Mouse (Mus musculus) heart, adult 9 months (tissue): ENCODE data around the gene Galnt18.

Experiments used
- DNase-seq, 2 experiments: peaks; one replicate each; pipeline ENCODE4 v3.0.0; 2022; ENCODE audit warnings: low spot score in 2 of 2

Galnt18 gene

DNA sequence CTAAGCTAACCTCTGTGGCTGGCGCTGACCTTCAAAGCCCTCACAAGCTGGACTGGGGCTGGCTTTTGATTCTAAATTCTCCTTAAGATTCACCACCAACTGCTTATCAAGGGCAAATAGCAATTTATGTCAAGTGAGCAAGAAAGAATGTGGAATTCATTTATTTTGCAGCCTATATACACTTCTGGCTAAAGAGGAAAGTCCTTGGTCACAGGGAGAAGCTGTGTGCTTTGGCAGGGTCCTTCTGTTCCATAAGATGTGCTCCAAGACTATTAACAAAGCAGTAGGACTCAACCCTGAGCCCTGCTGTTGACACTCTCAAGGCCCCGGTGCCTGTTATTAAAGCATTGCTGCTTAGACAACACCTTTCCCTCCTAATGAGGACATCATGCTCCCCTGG, 7.4 kb downstream of the Galnt18 start:
- no peak for DNase-seq

DNA sequence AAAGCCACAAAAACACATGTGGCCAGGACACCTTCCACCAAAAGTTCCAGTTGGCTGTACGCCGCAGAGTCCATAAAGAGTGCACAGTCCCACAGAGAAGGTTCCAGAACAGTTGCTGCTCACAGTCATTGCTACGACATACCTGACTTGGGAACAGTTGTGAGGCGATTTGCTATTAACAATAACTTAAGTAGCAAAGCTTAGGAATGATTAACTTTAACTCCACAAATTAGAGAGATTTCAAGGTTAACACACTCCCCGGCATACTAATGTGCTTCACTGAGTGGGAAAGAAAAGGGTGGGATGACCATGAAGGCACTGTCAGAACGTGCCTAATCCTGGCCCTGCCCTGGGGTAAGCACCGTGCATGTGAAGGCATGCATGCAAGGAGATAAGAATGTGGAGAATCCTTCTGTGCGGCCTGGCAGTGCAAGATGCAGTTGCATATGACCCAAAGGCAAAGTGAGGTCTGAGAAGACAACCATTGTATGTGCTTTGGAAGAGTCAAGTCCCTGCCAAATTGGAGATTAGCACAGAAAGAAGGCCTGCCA, 8.5 kb downstream of the Galnt18 start:
- no peak for DNase-seq

DNA sequence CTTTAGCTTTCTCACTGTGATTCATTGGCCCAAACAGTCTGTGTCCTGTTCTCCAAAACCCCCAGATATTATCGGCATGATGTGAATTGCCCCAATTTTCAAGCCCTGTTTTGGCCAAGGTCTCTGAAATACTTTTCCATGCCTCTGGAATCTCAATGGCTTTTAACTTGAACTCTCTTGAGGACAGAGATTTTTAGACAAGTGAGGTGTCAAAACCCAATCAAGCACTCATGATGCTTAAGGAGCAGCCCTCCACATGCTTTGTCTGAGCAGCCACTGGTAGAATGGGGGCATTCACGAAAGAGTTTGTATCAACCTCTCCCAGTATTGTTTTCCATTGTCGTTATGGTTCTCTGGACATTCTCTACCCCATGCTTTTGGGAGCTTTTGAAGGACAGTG, 9.2 kb downstream of the Galnt18 start:
- no peak for DNase-seq

DNA sequence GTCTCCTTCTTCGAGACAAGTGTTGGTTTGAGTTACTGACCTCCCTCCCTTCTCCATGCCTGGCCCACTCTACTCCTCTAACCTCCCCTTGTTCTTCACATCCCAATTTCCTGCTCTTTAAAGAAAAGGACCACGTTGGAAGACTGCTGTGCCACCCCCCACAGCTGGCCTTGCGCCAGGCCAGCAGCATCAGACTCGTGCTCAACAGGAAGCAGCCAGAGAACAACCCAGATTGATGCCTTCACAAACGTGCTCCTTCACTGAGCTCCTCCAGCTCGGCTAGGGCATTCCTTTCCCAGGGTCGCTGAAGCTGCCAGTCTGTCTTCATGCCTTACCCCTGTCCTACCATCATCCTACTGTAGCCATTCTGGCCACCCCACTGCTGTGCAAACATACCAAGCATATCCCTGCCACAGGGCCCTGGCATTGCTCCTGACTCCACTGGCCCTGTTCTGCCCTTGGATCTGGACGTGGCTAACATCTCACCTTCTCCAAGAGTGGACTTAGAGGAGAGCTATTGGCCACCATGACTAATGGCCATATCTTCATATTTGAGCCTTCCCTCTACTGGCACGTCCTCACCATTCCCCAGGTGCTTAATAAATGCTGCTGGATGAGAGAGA, 13.5 kb downstream of the Galnt18 start:
- DNase-seq = no peak

DNA sequence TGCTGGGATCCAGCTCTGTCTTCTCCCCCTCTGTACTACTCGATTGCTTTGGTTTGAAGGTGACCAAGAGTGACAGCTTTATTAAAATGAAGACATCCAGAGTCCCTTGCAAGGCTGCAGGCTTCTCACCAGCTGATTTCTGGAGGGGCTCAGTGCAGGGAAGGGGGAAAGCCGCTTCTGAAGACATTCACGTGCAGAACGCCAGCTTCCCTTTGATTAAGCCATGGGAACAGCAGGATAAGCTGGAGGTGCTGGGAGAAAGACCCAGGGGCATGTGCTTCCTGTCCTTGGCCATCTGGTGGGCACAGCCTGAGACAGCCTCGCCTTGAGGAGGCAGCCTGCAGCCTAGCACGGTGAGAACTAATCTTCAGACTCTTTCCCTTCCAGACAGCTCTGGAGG, 17.0 kb downstream of the Galnt18 start:
- no peak for DNase-seq

DNA sequence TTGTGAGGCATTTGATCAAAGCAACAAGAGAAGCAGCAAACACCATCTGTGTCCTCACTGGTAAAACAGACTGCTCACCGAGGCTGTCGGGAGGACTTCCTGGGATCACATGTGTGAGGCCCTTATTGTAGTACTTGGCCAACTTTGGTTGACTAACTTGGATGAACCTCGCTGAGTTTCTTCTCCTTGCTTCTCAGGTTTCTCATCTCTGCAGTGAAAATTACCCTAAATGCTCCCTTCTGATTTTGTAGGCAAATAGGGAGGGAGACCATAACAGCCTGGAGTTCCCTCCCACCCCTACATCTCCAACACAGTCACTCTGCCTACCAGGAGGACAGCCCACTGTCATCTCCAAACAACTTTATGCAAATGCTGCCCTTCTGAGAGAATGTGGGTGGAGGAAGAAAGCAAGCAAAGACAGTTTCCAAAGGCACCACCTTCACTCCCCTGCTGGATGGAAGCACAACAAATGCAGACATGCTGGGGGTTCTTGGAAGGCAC, 31.2 kb downstream of the Galnt18 start:
- DNase-seq = no peak

DNA sequence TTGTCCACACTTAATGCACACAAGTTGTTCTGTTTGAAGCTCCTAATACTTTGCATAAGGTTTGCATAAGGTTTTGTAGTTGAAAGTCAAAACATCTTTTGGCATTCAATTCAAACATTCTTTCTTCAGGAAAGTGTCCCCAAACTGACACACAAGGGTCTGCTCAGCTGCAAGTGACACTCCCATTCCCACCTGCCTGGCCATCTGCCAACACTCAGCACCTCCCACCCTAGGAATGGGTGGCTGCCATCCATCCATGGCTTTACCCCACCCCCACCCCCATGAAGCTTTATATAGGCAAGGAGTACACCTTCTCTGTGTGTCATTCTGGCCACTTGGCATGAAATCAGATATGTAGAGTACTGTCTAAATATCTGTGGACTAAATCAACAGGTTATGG, 35.0 kb downstream of the Galnt18 start:
- DNase-seq = no peak

DNA sequence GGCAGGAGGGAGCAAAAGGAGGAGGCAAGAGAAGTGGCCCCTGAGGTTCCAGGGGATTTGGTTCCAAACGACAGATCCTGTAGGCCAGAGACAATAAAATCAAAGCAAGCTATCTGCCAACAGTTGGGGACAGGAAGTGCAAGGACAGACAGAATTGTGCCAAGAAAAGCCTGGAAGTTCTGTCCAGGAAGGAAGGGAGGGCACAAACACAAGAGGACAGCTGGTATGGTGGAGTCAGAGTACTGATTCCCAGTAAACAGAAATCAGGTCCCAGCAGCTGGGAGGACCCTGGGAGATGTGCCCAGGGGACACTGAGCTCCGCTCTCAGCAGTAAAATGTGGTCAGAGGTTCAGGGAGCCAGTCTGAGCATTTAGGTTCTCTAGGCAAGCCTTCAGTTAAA, 38.2 kb downstream of the Galnt18 start:
- DNase-seq = peak; percentile 56 to 66

DNA sequence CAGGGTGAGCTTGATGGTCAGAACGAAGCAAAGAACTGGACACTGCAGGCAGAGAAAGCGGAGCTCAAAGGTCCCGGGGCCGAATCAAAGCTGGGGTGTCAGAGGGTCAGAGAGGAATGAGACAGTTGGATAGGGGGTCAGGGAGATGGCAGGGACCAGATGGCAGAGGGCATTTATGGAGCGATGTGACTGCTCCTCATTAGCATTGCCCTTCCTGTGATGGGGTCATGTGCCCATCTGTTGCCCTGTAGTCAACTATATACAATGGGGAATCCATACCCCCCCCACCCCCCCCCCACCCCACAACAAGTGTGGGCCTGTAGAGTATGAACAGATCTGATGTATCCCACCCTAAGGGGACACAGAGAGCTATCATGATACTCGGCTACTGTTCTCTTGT, 39.7 kb downstream of the Galnt18 start:
- no peak for DNase-seq

DNA sequence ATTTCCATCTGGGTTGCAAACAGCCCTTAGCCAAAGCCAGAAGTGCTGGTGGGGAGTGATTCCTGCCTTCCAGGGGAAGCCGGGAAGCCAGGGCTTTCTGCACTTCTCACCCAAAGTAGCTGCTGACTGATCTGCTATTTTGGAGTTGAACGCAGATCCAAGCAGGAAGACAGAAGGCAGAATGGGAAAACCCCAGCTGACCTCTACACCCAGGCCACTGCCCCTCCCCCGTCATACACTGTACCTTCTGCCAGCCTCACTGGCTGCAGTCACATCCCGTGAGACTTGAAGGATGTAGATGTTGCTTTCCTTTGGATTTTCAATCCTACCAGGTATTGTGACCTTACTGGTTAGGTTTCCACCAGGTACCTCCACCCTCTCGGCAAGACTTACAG, 40.4 kb downstream of the Galnt18 start:
- DNase-seq = peak; percentile 43 to 49

DNA sequence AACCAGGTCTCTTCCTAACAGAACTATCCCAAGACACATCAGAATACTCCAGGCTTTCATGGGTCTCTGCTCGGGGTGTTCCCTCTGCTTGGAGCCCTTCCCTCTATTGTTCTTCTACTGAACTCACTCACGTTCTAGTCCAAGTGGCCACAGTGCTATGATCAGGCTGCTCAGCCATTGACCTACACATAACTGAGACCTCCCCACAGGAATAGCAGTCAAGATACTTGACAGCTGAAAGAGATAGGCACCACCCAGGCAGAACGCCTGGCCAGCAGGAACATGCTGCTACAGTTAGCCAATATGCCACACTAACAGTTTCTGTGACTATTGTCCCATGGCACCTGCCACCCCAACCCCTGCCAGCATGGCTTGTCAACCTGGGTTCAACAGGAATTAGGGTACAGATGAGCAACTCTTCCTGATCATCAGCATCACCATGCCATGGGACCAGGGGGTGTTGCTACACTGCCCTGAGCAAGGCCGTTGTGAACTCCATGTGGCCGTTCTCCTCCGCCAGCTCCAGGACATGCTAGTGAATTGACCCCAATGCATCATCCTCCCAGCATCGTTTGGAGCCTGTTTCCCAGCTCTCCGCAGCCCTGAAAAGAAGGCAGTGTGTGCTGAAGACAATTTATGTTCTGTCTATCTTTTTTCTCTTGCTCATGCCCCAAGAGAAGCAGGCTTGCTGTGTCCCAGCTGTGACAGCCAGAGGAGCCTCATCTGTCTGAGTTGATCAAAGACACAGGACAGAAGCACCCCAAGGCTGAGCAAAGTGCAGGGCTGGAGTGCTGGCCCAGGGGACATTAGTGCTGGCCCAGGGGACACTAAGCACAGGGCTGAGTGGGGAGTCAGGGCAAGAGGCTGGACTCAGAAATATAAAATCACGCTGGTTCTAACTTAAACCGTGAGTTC, 41.1 kb downstream of the Galnt18 start:
- DNase-seq = no peak

DNA sequence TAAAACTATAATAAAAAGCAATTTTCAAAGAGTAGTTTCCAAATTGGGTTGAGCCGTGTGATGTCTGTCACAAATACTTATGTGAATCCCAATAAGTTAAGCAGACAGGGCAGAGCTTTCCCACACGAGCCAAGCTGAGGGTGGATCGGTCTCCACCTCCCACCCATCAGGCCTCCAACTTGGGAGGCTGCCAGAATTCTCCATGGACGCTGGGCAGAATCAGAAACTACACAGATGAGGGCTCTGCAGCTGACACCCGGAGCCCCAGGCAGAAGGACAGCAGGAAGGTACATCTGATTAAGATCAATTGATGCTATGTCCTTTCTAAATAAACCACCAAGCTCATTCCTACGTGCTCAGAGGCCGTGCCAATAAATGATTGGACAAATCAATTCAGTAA, 42.4 kb downstream of the Galnt18 start:
- no peak for DNase-seq

DNA sequence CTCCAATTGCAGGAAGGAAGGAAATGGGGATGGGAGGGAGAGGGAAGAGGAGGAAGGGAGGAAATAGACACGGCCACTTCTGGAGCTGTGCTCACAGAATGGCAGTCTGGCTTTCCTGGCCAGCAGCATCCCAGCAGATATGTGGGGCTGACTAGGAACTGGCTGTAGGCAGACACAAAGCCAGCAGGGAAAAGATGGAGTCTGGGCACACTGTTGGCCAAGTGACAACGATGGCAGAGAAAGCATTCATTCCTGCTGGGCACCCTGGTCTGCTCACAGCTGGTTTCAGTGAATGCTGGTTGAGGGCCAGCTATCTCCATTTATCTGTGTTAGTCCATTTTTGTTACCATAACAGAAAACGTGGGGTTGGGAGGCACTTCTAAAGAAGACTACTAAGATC, 43.4 kb downstream of the Galnt18 start:
- no peak for DNase-seq

DNA sequence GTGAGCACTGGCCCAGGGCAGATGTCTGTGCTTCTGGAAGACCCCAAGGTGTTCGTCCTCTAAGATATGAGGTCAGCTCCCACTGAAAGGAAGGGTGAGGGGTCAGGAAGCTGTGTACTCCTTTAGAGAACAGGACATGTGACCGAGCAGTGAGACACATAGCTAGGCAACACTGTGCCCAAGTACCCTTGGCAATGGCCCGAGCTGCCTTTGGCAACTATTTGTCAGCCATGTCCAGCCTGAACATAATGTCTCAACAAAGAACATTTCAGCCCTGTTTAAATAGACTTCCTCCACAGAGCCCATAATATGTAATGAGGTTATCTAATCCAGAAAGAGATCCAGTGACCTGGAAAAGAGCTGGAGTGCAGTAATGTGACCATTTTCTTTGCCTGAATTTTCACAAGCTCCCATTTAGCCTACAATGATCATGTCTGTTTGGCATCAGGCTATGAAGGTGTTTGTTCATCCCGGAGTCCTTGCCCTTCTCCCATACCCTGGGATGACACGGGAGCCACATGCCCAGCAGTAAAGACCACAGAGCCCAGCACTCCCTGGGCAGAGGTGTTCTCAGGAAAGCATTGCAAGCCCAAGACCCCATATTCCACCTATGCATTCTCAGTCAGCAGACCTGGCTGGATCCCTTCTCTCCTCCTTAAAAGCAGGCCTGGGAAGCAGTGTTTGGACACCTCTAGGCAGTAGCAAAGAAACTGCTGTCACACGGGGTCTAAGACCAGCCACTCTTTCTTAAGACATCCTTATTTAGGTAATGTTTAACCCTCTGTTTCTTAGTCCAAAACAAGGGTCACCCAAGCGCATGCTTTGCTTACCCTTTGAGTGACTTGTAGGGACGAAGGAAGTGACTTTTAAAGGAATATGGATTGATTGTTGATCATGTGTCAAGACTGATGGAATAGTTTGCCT, 49.2 kb downstream of the Galnt18 start:
- DNase-seq = no peak

DNA sequence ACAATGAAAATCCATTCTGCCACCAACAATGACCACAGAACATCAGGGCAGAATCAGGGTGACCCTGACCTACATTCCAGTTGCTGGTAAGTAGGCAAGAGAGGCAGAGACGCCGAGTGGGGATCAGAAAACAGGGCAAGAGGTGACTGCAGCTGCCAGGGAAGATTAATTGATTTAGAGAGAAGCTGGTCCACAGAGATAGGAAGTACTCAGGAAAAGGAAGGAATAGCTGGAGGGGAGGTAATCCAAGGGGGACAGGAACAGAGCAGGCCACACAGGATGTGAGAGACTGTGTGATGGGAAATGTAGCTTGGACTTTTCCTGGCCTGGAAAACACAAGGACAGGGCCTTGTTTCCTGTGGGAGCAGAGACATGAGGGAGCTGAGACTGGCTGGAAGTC, 52.8 kb downstream of the Galnt18 start:
- DNase-seq = peak; percentile 66 to 82

DNA sequence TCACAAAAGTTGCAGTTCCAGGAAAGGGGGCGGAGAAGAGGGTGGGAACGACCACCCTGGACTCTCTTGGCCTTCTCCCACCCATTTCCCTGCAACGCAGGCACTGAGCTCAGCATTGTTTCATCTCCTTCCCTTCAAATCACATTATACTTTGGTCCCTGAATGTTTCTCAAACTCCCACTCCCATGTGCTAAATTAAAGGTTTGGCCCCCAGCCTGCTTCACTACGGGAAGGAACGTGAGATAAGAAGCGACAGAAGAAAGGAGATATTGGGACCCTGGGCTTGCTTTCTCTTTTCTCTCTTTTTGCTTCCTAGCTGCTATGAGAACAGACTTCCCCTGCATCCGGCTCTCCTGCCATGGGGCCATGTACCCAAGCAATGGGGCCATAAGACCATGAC, 55.0 kb downstream of the Galnt18 start:
- DNase-seq = no peak

DNA sequence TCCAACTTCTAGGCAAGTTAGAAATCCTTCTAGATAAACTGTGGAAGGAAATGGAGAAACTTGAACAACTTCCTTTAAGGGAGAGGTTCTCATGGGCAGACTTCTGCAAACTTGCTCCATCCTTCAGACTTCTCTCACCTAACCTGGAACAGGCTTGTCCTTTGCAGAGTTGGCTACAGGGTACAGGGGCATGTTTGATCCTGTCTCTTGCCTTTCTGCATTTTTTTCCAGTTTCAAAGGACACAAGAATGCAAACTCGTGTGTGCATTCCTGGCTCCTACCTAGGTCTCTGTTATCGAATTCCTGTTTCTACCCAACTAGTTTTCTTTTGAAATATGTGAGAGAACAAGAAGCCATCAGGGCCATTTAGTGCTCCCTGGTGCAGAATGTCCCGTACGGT, 55.8 kb downstream of the Galnt18 start:
- DNase-seq = no peak

DNA sequence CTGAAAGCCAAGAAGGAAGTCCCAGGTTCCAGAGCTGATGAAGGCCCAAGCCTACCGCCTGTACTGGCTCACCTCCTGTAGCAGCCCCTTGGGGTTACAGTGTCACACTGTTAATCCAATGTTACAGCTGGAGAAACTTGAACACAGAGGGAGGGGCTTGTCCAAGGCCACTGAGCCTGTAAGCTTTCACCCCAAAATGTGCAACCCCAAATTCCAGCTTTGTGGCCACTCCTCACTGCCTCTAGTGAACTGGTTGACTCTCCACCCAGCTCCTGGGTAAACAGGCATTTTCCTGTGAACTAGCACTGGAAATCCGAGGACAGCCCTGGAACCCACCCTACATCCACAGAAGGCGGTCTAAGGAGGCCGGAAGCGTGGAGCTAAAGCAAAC, 58.5 kb downstream of the Galnt18 start:
- no peak for DNase-seq

DNA sequence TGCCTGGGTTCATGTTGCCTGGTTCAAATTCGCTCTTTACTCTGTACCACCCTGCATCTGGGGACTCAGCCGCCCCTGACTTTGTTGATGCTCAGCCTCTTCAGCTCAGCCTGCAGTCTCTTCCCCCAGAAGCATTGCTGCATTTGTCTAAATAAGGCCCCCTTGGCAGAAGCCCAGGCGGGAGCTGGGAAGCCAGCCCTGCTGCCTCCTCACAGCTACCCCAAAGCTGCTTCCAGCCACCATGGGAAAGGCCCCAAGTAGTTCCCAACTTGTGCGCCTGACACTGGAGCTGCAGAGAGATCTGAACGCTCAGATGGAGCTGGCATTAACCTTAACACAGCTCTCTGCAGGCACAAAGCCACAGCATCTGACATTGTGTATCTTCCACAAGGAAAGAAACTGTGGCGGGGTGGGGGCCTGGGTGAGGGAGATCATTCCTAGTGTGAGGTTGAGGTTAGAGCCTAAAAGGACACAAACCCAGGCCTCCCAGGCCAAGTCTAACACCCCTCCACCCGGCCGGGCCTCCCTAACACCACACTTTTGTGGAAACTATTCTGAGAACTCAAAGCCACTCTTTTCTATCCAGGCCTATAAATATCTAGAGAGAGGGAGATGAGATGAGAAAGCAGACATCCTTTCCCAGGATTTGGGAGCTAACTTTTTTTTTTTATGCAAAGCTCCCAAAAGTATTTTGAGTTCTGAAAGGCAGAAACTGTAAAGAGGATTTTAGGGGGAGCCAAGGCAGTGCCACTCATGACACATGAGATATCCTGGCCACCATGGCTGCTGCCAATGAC, 59.1 kb downstream of the Galnt18 start:
- peak in 1 of 2 experiments; percentile 46 for DNase-seq

DNA sequence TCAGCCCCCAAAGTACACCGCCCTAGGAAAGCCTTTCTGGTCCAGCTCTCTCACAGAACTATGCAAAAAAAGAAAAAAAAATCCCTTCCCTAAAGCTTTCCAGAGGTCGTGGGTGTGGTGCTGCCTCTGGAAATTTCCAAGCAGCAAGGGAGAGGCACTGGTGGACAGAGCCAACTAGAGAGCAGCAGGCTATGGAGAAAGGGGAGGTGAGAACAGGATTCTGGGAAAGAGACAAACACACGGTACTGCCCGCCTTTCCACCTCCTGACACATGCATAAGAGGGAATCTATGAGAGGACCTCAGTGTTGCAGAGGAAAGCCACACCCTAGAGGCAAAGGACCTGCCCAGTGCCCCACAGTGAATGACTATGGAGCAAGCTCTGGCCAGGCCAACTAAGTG, 60.9 kb downstream of the Galnt18 start:
- peak; percentile 66 to 69 for DNase-seq
